Mouse (Mus musculus): ENCODE measurements around the gene Zfp575. TPM values are rescaled to one million over a fixed set of nuclear protein-coding genes. Genes with fewer than 3 reads are reported as not detected.

The Zfp575 gene
- polyA plus RNA-seq, 1 experiment from 2014 or later = 2.9 TPM

DNA sequence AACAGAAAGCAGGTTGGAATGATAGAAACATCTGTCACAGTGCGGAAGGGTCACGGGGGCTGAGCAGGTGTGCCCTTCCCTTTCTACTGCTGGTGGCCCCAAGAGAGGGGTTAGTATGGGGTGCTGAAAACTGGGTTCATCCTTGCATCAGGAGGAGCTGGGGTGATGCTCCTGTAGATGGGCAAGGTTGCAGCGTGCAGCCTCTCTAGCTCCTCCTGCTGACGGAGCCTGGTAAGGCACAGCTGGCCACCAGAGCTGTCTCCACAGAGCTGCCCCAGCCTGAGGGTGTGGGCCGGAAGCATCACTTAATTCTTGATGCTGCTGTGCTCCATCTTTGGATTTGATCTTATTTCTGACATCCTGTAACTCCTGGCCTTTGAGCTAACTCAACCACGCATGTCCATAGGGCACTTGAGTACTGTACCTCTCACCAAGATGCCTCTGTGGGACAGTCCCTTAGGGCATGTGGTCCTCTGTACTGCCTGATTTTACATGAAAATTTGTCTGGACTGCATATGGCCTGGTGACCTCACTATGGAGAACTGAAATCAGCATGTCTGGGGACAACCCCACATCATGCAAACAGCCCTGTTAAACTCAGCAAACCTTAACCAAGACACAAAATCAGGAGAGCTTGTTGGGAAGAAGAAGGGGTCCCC, 22.7 kb downstream of the Zfp575 start:
- peak; percentile 79 for DNase-seq
- Histone ChIP-seq H3K4me1 (ENCODE audit: insufficient read depth) (no peaks in the 10 kb centered on the region), H3K27ac (ENCODE audit: low read depth) (no peak overlapping the region), H3K27me3 (ENCODE audit: insufficient read depth, low read length) (no peaks in the 10 kb centered on the region), H3K4me2 (no peak overlapping the region), H3K9me3 (ENCODE audit: low read depth, low read length) (no peaks in the 10 kb centered on the region), H3K4me3 (ENCODE audit: low read depth, low read length) (no peak overlapping the region), H3K36me3 (ENCODE audit: insufficient read depth) (peaks cover 87% of the 10 kb centered on the region), H3K9ac (no peak overlapping the region)
- peak; percentile 39; the same call in 1 of the 2 replicates for ATAC-seq (ENCODE audit: insufficient read depth)
- 63% methylated on average over 6 of the region's 6 CpGs for WGBS
- peak; percentile 82 for TF ChIP-seq CTCF (IDR thresholded peaks at IDR 0.05; ENCODE audit: low read depth)

DNA sequence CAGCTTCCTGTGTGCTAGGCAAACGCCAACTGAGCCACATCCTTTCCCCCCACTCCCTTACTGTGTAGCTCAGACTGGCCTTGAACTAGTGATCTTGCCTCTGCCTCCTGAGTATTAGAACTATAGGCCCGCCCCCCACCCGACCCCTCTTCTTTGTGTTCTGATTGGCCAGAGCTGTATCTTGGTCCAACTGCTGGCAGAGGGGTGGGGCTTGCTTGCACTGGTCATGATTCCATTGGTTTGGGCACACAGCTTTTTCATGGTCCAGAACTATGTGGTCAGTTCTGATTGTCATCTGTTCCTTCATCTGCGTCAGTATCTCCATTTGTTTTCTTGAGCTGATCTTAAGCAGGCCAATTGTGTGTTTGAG, 23.6 kb downstream of the Zfp575 start:
- no peaks in the 10 kb centered on the region for H3K9me3 ChIP-seq (ENCODE audit: low read depth, low read length)
- H3K4me1 ChIP-seq (ENCODE audit: insufficient read depth) = no peaks in the 10 kb centered on the region
- no peaks in the 10 kb centered on the region for H3K27me3 ChIP-seq (ENCODE audit: insufficient read depth, low read length)
- ATAC-seq (ENCODE audit: insufficient read depth) (no peak), DNase-seq (no peak)
- H3K36me3 ChIP-seq (ENCODE audit: insufficient read depth) = peaks cover 82% of the 10 kb centered on the region
- H3K27ac ChIP-seq (ENCODE audit: low read depth) = no peak overlapping the region
- H3K4me3 ChIP-seq (ENCODE audit: low read depth, low read length) = no peak overlapping the region
- H3K9ac ChIP-seq = no peak overlapping the region
- 74% methylated on average over 4 of the region's 4 CpGs for WGBS
- no peak for TF ChIP-seq CTCF (IDR thresholded peaks at IDR 0.05; ENCODE audit: low read depth)
- H3K4me2 ChIP-seq = no peak overlapping the region

DNA sequence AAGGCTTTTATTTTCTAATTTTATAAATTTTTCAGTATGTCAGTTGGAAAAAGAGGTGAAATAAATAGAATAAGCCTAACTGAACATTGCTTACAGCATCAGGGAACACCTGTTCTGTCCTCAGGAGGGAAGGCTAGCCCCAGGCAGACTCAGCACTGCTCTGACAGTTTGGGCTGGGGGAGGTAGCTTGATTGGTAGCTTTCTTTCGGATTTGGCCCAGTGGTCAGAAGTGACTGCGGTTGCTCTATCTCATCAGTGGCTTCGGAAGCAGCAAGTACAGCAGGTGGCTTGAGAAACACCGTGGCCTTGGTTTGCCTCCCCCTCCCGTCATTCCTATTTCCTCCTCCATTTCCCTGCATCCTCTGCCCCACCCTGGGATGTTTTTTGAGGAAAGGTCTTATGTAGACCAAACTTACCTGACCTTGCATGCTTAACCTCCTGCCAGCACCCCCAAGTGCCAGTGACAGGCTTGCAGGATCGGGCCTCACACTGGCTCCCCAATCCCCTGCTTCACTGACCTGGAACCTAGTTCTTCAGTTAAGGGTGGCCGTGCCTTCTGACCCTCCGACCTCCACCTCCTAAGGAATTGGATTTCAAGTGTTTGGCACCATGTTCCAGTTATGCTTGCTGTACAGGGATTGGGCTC, 24.1 kb downstream of the Zfp575 start:
- Histone ChIP-seq H3K36me3 (ENCODE audit: insufficient read depth) (peaks cover 77% of the 10 kb centered on the region), H3K9ac (no peak overlapping the region), H3K27ac (ENCODE audit: low read depth) (no peak overlapping the region), H3K4me3 (ENCODE audit: low read depth, low read length) (no peak overlapping the region), H3K4me2 (no peak overlapping the region), H3K4me1 (ENCODE audit: insufficient read depth) (no peaks in the 10 kb centered on the region), H3K9me3 (ENCODE audit: low read depth, low read length) (no peaks in the 10 kb centered on the region), H3K27me3 (ENCODE audit: insufficient read depth, low read length) (no peaks in the 10 kb centered on the region)
- no peak for TF ChIP-seq CTCF (IDR thresholded peaks at IDR 0.05; ENCODE audit: low read depth)
- WGBS = 81% methylated on average over 8 of the region's 8 CpGs
- DNase-seq = no peak
- ATAC-seq (ENCODE audit: insufficient read depth) = no peak

- Histone ChIP-seq H3K9me3 (ENCODE audit: low read depth, low read length) (no peaks in the 10 kb centered on the region), H3K9ac (no peak overlapping the region), H3K27ac (ENCODE audit: low read depth) (no peak overlapping the region), H3K36me3 (ENCODE audit: insufficient read depth) (peaks cover 63% of the 10 kb centered on the region), H3K27me3 (ENCODE audit: insufficient read depth, low read length) (no peaks in the 10 kb centered on the region), H3K4me3 (ENCODE audit: low read depth, low read length) (no peak overlapping the region), H3K4me2 (no peak overlapping the region), H3K4me1 (ENCODE audit: insufficient read depth) (no peaks in the 10 kb centered on the region)
- no peak for TF ChIP-seq CTCF (IDR thresholded peaks at IDR 0.05; ENCODE audit: low read depth)
- 86% methylated on average over 4 of the region's 4 CpGs for WGBS
- DNase-seq (no peak), ATAC-seq (ENCODE audit: insufficient read depth) (no peak)
Observed at GRCm38 (mm10) chr7:24561450-24561849, 26.0 kb downstream of the Zfp575 start.

DNA sequence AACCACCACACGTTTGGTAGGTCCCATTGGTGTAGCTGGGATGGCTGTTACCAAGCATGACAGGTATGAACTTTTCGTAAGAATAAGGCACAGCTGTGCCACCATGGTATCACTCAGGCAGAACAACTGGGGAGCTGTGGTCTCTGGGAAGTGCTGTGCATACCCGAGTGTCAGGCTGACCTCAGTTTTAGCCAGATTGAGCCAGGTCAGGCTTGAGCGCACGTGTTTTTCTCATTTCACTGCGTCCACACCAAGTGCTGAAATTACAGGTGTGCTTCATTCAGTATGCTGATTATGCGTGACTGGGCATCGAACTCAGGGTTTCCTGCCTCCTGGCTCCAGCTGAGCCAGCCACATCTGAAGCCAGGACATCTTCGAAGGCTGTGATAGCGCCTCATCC, 31.7 kb downstream of the Zfp575 start:
- peaks cover 58% of the 10 kb centered on the region for H3K36me3 ChIP-seq (ENCODE audit: insufficient read depth)
- H3K27ac ChIP-seq (ENCODE audit: low read depth) = no peak overlapping the region
- H3K9me3 ChIP-seq (ENCODE audit: low read depth, low read length) = no peaks in the 10 kb centered on the region
- H3K9ac ChIP-seq = no peak overlapping the region
- no peak overlapping the region for H3K4me3 ChIP-seq (ENCODE audit: low read depth, low read length)
- DNase-seq (no peak), ATAC-seq (ENCODE audit: insufficient read depth) (no peak)
- WGBS = 90% methylated on average over 10 of the region's 10 CpGs
- no peaks in the 10 kb centered on the region for H3K4me1 ChIP-seq (ENCODE audit: insufficient read depth)
- H3K27me3 ChIP-seq (ENCODE audit: insufficient read depth, low read length) = no peaks in the 10 kb centered on the region
- H3K4me2 ChIP-seq = no peak overlapping the region
- TF ChIP-seq CTCF (IDR thresholded peaks at IDR 0.05; ENCODE audit: low read depth) = no peak

DNA sequence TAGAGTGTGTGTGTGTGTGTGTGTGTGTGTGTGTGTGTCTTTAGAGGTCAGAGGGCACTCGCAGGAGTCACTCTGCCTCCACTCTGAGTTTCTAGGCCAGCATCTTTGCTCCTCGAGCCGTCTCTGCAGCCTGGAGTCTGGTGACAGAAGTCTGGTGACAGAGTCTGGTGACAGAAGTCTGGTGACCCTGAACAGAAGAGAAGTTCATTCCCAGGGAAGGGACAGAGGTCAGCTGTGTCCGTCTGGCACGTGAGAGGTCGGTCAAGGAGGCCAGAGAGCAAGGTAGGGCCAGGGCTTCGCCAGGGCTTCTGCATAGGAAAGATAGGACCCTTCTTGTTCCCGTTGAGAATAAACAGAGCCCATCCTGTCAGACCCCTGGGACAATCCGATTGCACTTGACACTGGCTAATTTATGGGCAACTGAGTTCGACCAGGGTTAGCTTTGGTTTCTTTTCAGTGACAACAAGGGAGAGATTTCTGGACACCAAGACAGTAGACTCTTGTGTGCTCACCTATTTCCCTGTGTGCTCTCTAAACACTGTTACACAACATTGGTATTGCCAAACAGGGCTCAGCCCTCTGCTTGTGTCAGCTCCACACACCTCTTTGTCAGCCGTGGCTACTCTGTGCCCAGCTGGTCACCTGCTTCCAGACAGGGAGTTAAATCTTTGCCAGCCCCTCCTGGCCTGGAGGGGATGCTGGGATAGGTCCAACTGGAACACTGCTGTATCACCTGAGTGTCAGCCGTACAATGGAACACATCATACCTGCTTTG, 35.3 kb downstream of the Zfp575 start:
- peaks cover 67% of the 10 kb centered on the region for H3K36me3 ChIP-seq (ENCODE audit: insufficient read depth)
- no peak overlapping the region for H3K4me3 ChIP-seq (ENCODE audit: low read depth, low read length)
- H3K9ac ChIP-seq = no peak overlapping the region
- H3K27ac ChIP-seq (ENCODE audit: low read depth) = no peak overlapping the region
- no peaks in the 10 kb centered on the region for H3K27me3 ChIP-seq (ENCODE audit: insufficient read depth, low read length)
- H3K4me1 ChIP-seq (ENCODE audit: insufficient read depth) = peaks cover 4% of the 10 kb centered on the region; the same call in 1 of the 2 replicates
- TF ChIP-seq CTCF (IDR thresholded peaks at IDR 0.05; ENCODE audit: low read depth) = no peak
- DNase-seq (no peak), ATAC-seq (ENCODE audit: insufficient read depth) (no peak)
- H3K4me2 ChIP-seq = no peak overlapping the region
- no peaks in the 10 kb centered on the region for H3K9me3 ChIP-seq (ENCODE audit: low read depth, low read length)
- WGBS = 85% methylated on average over 12 of the region's 12 CpGs

DNA sequence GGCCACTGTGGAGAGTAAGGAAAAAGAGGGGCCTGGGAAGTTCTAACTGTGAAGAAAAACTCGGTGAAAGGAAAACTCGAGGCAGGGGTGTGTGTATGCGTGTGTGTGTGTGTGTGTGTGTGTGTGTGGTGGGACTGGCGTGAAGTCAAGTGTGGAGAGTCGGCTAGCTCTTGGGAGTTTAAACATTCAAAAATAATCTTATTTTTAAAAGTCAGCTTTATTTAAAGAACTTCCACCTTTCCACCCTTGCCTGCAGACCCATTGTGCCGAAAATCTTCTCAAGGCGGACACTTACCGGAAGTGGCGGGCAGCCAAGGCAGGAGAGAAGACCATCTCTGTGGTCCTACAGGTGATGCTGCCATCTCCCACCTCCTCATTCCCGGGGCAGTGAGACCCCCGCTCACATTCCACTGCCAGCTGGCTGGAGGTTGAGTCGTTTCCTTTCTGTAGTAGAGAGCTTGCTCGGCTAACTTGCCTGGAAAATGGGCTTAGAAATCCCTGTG, 39.9 kb downstream of the Zfp575 start:
- H3K27ac ChIP-seq (ENCODE audit: low read depth) = peak overlapping the region; percentile 37; the same call in 1 of the 2 replicates
- no peaks in the 10 kb centered on the region for H3K27me3 ChIP-seq (ENCODE audit: insufficient read depth, low read length)
- 22% methylated on average over 13 of the region's 13 CpGs for WGBS

More for the DNA sequence above, 39.9 kb downstream of the Zfp575 start:
- Histone ChIP-seq H3K9ac (peak overlapping the region; percentile 71), H3K9me3 (ENCODE audit: low read depth, low read length) (no peaks in the 10 kb centered on the region), H3K36me3 (ENCODE audit: insufficient read depth) (peaks cover 40% of the 10 kb centered on the region), H3K4me1 (ENCODE audit: insufficient read depth) (peaks cover 4% of the 10 kb centered on the region; the same call in 1 of the 2 replicates), H3K4me3 (ENCODE audit: low read depth, low read length) (peak overlapping the region; percentile 66), H3K4me2 (peak overlapping the region; percentile 81)
- ATAC-seq (ENCODE audit: insufficient read depth) = peak; percentile 7; the same call in 1 of the 2 replicates
- no peak for TF ChIP-seq CTCF (IDR thresholded peaks at IDR 0.05; ENCODE audit: low read depth)
- DNase-seq = no peak

Data from lung, embryonic 14.5 days (tissue).